Mouse (Mus musculus) ES-Bruce4 (cell line): Measurements from ENCODE around the gene Axdnd1.

Experiments
- CTCF ChIP-seq: IDR thresholded peaks from one replicate; pipeline ENCODE4 v1.8.1; 2011; ENCODE audit warnings: low read depth, low read length
- EP300 ChIP-seq: IDR thresholded peaks from 2 replicates; pipeline ENCODE4 v1.6.1; 2011; ENCODE audit warnings: low read depth, low read length; ENCODE audit not compliant: insufficient read depth
- POLR2A ChIP-seq: IDR thresholded peaks from one replicate; pipeline ENCODE4 v1.8.1; 2011; ENCODE audit warnings: low read length; ENCODE audit not compliant: insufficient read depth

GRCm38 (mm10) chr1:156458391-156459060 lies 37.6 kb upstream of the Axdnd1 start:
- no peak for TF ChIP-seq CTCF
- no peak for TF ChIP-seq POLR2A
- no peak for TF ChIP-seq EP300
